Mouse (Mus musculus): ENCODE measurements around the gene H2-Ob. TPM values are rescaled to one million over a fixed set of nuclear protein-coding genes. Genes with fewer than 3 reads are reported as not detected.
"Not testable (repeated sequence)": the region's sequence is repeated elsewhere in the genome, so short reads cannot be mapped to it uniquely, and the experiment has no call there.

The H2-Ob gene
- polyA plus RNA-seq, 1 experiment from 2014 or later = 0.08 TPM

GRCm38 (mm10) chr17:34208421-34208820, 30.3 kb upstream of the H2-Ob start:
- DNase-seq (no peak), ATAC-seq (ENCODE audit: low read depth) (no peak)
- Histone ChIP-seq H3K4me2 (no peak overlapping the region), H3K27ac (no peak overlapping the region), H3K27me3 (peaks cover 13% of the 10 kb centered on the region), H3K4me1 (replicated peaks) (peaks cover 43% of the 10 kb centered on the region), H3K9ac (no peak overlapping the region), H3K36me3 (no peaks in the 10 kb centered on the region), H3K4me3 (replicated peaks) (no peak overlapping the region), H3K9me3 (replicated peaks) (0 out of 2 replicates have a peak, but pooled peaks cover 4% of the 10 kb centered on the region)
- WGBS (ENCODE audit: insufficient replicate concordance) = 30% methylated on average over 10 of the region's 10 CpGs

GRCm38 (mm10) chr17:34209680-34210079, 29.0 kb upstream of the H2-Ob start:
- Histone ChIP-seq H3K4me2 (no peak overlapping the region), H3K4me3 (replicated peaks) (no peak overlapping the region), H3K27me3 (peaks cover 20% of the 10 kb centered on the region), H3K9ac (no peak overlapping the region), H3K27ac (no peak overlapping the region; the same call in 1 of the 2 replicates), H3K36me3 (no peaks in the 10 kb centered on the region), H3K9me3 (replicated peaks) (0 out of 2 replicates have a peak, but pooled peaks cover 4% of the 10 kb centered on the region), H3K4me1 (replicated peaks) (peaks cover 37% of the 10 kb centered on the region)
- ATAC-seq (ENCODE audit: low read depth) (no peak), DNase-seq (no peak)
- WGBS (ENCODE audit: insufficient replicate concordance) = 55% methylated on average over 3 of the region's 3 CpGs

GRCm38 (mm10) chr17:34210599-34210998, 28.1 kb upstream of the H2-Ob start:
- H3K4me1 ChIP-seq (replicated peaks) = peaks cover 29% of the 10 kb centered on the region
- WGBS (ENCODE audit: insufficient replicate concordance) = 10% methylated on average over 3 of the region's 3 CpGs
- DNase-seq (peak; percentile 39), ATAC-seq (ENCODE audit: low read depth) (peak; percentile 84)
- no peak overlapping the region for H3K9ac ChIP-seq
- peak overlapping the region; percentile 69 for H3K27ac ChIP-seq
- peaks cover 20% of the 10 kb centered on the region for H3K27me3 ChIP-seq
- no peak overlapping the region for H3K4me2 ChIP-seq
- H3K9me3 ChIP-seq (replicated peaks) = 0 out of 2 replicates have a peak, but pooled peaks cover 4% of the 10 kb centered on the region
- H3K36me3 ChIP-seq = no peaks in the 10 kb centered on the region
- no peak overlapping the region for H3K4me3 ChIP-seq (replicated peaks)

- Histone ChIP-seq H3K9me3 (replicated peaks) (0 out of 2 replicates have a peak, but pooled peaks cover 4% of the 10 kb centered on the region), H3K4me3 (replicated peaks) (no peak overlapping the region), H3K9ac (no peak overlapping the region), H3K27ac (no peak overlapping the region), H3K27me3 (peaks cover 20% of the 10 kb centered on the region), H3K36me3 (no peaks in the 10 kb centered on the region), H3K4me2 (no peak overlapping the region), H3K4me1 (replicated peaks) (peaks cover 20% of the 10 kb centered on the region)
- DNase-seq = no peak
- 27% methylated on average over 23 of the region's 23 CpGs for WGBS (ENCODE audit: insufficient replicate concordance)
- ATAC-seq (ENCODE audit: low read depth) = no peak
Observed at GRCm38 (mm10) chr17:34211746-34212365, 26.8 kb upstream of the H2-Ob start.

GRCm38 (mm10) chr17:34213936-34214335, 24.8 kb upstream of the H2-Ob start:
- Histone ChIP-seq H3K27ac (no peak overlapping the region), H3K4me3 (replicated peaks) (no peak overlapping the region), H3K27me3 (peaks cover 20% of the 10 kb centered on the region), H3K36me3 (no peaks in the 10 kb centered on the region), H3K9me3 (replicated peaks) (peaks cover 9% of the 10 kb centered on the region; the same call in 1 of the 2 replicates), H3K4me1 (replicated peaks) (peaks cover 26% of the 10 kb centered on the region), H3K9ac (no peak overlapping the region), H3K4me2 (no peak overlapping the region)
- ATAC-seq (ENCODE audit: low read depth) = no peak
- 72% methylated on average over 21 of the region's 21 CpGs for WGBS (ENCODE audit: insufficient replicate concordance)
- DNase-seq = no peak

GRCm38 (mm10) chr17:34215176-34215575, 23.5 kb upstream of the H2-Ob start:
- H3K36me3 ChIP-seq = no peaks in the 10 kb centered on the region
- no peak overlapping the region for H3K4me3 ChIP-seq (replicated peaks)
- H3K4me2 ChIP-seq = no peak overlapping the region
- H3K27ac ChIP-seq = no peak overlapping the region
- H3K9ac ChIP-seq = no peak overlapping the region
- H3K4me1 ChIP-seq (replicated peaks) = peaks cover 25% of the 10 kb centered on the region
- no peak for ATAC-seq (ENCODE audit: low read depth)
- no peak for DNase-seq
- H3K9me3 ChIP-seq (replicated peaks) = peaks cover 8% of the 10 kb centered on the region; the same call in 1 of the 2 replicates
- 74% methylated on average over 12 of the region's 12 CpGs for WGBS (ENCODE audit: insufficient replicate concordance)
- H3K27me3 ChIP-seq = peaks cover 20% of the 10 kb centered on the region

GRCm38 (mm10) chr17:34217216-34217928, 21.3 kb upstream of the H2-Ob start:
- no peak for DNase-seq
- 66% methylated on average over 8 of the region's 8 CpGs for WGBS (ENCODE audit: insufficient replicate concordance)
- H3K27me3 ChIP-seq = peaks cover 11% of the 10 kb centered on the region; the same call in 1 of the 2 replicates

GRCm38 (mm10) chr17:34217986-34218385, 20.7 kb upstream of the H2-Ob start:
- no peak overlapping the region for H3K4me2 ChIP-seq
- WGBS (ENCODE audit: insufficient replicate concordance) = 74% methylated on average over 5 of the region's 5 CpGs
- H3K9ac ChIP-seq = no peak overlapping the region
- DNase-seq (no peak), ATAC-seq (ENCODE audit: low read depth) (no peak)
- no peak overlapping the region for H3K4me3 ChIP-seq (replicated peaks)
- peaks cover 9% of the 10 kb centered on the region; the same call in 1 of the 2 replicates for H3K27me3 ChIP-seq
- peaks cover 8% of the 10 kb centered on the region; the same call in 1 of the 2 replicates for H3K9me3 ChIP-seq (replicated peaks)
- H3K27ac ChIP-seq = no peak overlapping the region
- H3K4me1 ChIP-seq (replicated peaks) = 0 out of 2 replicates have a peak, but pooled peaks cover 5% of the 10 kb centered on the region
- H3K36me3 ChIP-seq = no peaks in the 10 kb centered on the region

More at GRCm38 (mm10) chr17:34217216-34217928, 21.3 kb upstream of the H2-Ob start:
- no peak for ATAC-seq (ENCODE audit: low read depth)
- H3K4me2 ChIP-seq = no peak overlapping the region
- H3K9me3 ChIP-seq (replicated peaks) = peaks cover 8% of the 10 kb centered on the region; the same call in 1 of the 2 replicates
- no peak overlapping the region for H3K27ac ChIP-seq
- no peak overlapping the region for H3K4me3 ChIP-seq (replicated peaks)
- H3K9ac ChIP-seq = no peak overlapping the region
- H3K36me3 ChIP-seq = no peaks in the 10 kb centered on the region
- H3K4me1 ChIP-seq (replicated peaks) = 0 out of 2 replicates have a peak, but pooled peaks cover 5% of the 10 kb centered on the region

- Histone ChIP-seq H3K36me3 (no peaks in the 10 kb centered on the region), H3K4me1 (replicated peaks) (0 out of 2 replicates have a peak, but pooled peaks cover 5% of the 10 kb centered on the region), H3K4me3 (replicated peaks) (no peak overlapping the region), H3K27ac (no peak overlapping the region), H3K4me2 (no peak overlapping the region), H3K27me3 (peaks cover 5% of the 10 kb centered on the region; the same call in 1 of the 2 replicates), H3K9me3 (replicated peaks) (peaks cover 8% of the 10 kb centered on the region; the same call in 1 of the 2 replicates), H3K9ac (no peak overlapping the region)
- 86% methylated on average over 11 of the region's 11 CpGs for WGBS (ENCODE audit: insufficient replicate concordance)
- DNase-seq (no peak), ATAC-seq (ENCODE audit: low read depth) (no peak)
Observed at GRCm38 (mm10) chr17:34218675-34219074, 20.0 kb upstream of the H2-Ob start.

- not testable (repeated sequence) for DNase-seq; H3K36me3 ChIP-seq; H3K27ac ChIP-seq; ATAC-seq (ENCODE audit: low read depth); H3K9me3 ChIP-seq (replicated peaks); H3K9ac ChIP-seq; H3K4me3 ChIP-seq (replicated peaks); H3K4me1 ChIP-seq (replicated peaks); H3K27me3 ChIP-seq; H3K4me2 ChIP-seq
- WGBS (ENCODE audit: insufficient replicate concordance) = 82% methylated on average over 9 of the region's 11 CpGs
Observed at GRCm38 (mm10) chr17:34219096-34219495, 19.6 kb upstream of the H2-Ob start.

GRCm38 (mm10) chr17:34219801-34220200, 18.9 kb upstream of the H2-Ob start:
- not testable (repeated sequence) for DNase-seq; H3K27me3 ChIP-seq; H3K9ac ChIP-seq; H3K36me3 ChIP-seq; H3K4me2 ChIP-seq; H3K9me3 ChIP-seq (replicated peaks); H3K4me3 ChIP-seq (replicated peaks); ATAC-seq (ENCODE audit: low read depth); H3K4me1 ChIP-seq (replicated peaks); H3K27ac ChIP-seq
- 80% methylated on average over 4 of the region's 7 CpGs for WGBS (ENCODE audit: insufficient replicate concordance)

Data from liver, embryonic 13.5 days (tissue).